Mouse (Mus musculus) liver, embryonic 15.5 days (tissue): ENCODE results near the gene Itpkb. TPM values are rescaled to one million over a fixed set of nuclear protein-coding genes. Genes with fewer than 3 reads are reported as not detected.
A peak's percentile ranks its signal among the peaks of the same experiment; 100 is the strongest.

ENCODE experiments used
- ATAC-seq: fragments of 200-750 bp; cut with Nextera tagmentation; 2 replicates; pipeline ENCODE4 v1.8.0; 2017; ENCODE audit warnings: moderate number of reproducible peaks, mild to moderate bottlenecking, moderate library complexity; ENCODE audit not compliant: insufficient read depth
- H3K27ac ChIP-seq: fragments of 300-500 bp; sonication (generic); replicated peaks from 2 replicates; pipeline ENCODE4 v1.5.1; 2015; ENCODE audit warnings: mild to moderate bottlenecking, inconsistent platforms
- H3K27me3 ChIP-seq: fragments of 300-500 bp; sonication (generic); 2 replicates; pipeline ENCODE4 v1.6.1; 2015; ENCODE audit warnings: mild to moderate bottlenecking, inconsistent platforms
- H3K36me3 ChIP-seq: fragments of 300-500 bp; sonication (generic); replicated peaks from 2 replicates; pipeline ENCODE4 v1.6.1; 2015; ENCODE audit warnings: moderate library complexity, mild to moderate bottlenecking, inconsistent platforms
- H3K4me1 ChIP-seq: fragments of 300-500 bp; sonication (generic); replicated peaks from 2 replicates; pipeline ENCODE4 v1.6.1; 2015; ENCODE audit warnings: inconsistent platforms
- H3K4me2 ChIP-seq: fragments of 300-500 bp; sonication (generic); 2 replicates; pipeline ENCODE4 v1.6.1; 2015; ENCODE audit warnings: moderate library complexity, mild to moderate bottlenecking, inconsistent platforms
- H3K4me3 ChIP-seq: fragments of 300-500 bp; sonication (generic); replicated peaks from 2 replicates; pipeline ENCODE4 v1.5.1; 2015; ENCODE audit warnings: mild to moderate bottlenecking, inconsistent platforms
- H3K9ac ChIP-seq: fragments of 300-500 bp; sonication (generic); 2 replicates; pipeline ENCODE4 v1.6.1; 2015; ENCODE audit warnings: moderate library complexity, mild to moderate bottlenecking, inconsistent platforms
- H3K9me3 ChIP-seq: fragments of 300-500 bp; sonication (generic); replicated peaks from 2 replicates; pipeline ENCODE4 v1.6.1; 2016; ENCODE audit warnings: inconsistent platforms
- WGBS: fragments of 180-500 bp; shearing (Covaris S2); methylation state at CpG from one replicate; pipeline ENCODE4 v1.1.7; 2015; ENCODE audit warnings: mixed read lengths; ENCODE audit not compliant: insufficient replicate concordance; 5-methylcytosine and 5-hydroxymethylcytosine counted together
- polyA plus RNA-seq: library from polyadenylated mRNA; unstranded; fragments of >200 nt; fragmentation: Nextera tagmentation; extraction: Ambion mirVana; gene quantifications from 2 replicates; pipeline ENCODE4 v1.2.1, GENCODE M21; 2015

Gene Itpkb
- polyA plus RNA-seq, 1 experiment from 2014 or later: 1.3 TPM

- H3K4me2 ChIP-seq: no peak overlapping the region
- H3K4me1 ChIP-seq: peaks cover 3% of the 10 kb centered on the region; the same call in 1 of the 2 replicates
- H3K27me3 ChIP-seq: peaks cover 43% of the 10 kb centered on the region
- H3K36me3 ChIP-seq: no peaks in the 10 kb centered on the region
- 0 out of 2 replicates have a peak, but pooled peaks have one; percentile 29 for ATAC-seq
- H3K9ac ChIP-seq: no peak overlapping the region
- H3K27ac ChIP-seq: no peak overlapping the region
- H3K4me3 ChIP-seq: no peak overlapping the region
- 19% methylated on average over 7 of the region's 7 CpGs for WGBS
- H3K9me3 ChIP-seq: no peaks in the 10 kb centered on the region
Observed at GRCm38 (mm10) chr1:180433796-180434566, 103.7 kb downstream of the Itpkb start.

DNA sequence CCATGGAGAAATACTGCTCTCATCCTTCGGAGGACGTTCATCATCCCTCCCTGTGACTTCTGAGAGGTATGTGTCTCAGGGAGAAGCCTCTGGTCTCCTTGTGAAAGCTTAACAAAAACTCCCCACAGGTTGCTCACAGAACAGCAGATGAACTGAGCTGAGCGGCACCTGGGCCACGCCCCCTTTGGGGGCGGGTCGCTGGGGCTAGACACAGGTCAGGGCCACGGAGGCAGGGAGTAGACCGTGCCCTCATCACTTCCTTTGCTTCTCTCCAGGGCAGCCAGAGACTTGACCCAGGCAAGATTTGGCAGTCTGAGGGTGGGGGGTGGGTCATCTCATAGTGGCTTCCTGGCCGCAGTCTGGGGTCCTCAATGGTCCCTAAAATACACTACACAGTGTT, 104.6 kb downstream of the Itpkb start:
- no peak overlapping the region for H3K4me3 ChIP-seq
- H3K27me3 ChIP-seq: peaks cover 44% of the 10 kb centered on the region
- H3K4me2 ChIP-seq: no peak overlapping the region
- H3K27ac ChIP-seq: no peak overlapping the region
- no peak for ATAC-seq
- 11% methylated on average over 9 of the region's 9 CpGs for WGBS
- H3K36me3 ChIP-seq: no peaks in the 10 kb centered on the region
- H3K4me1 ChIP-seq: peaks cover 2% of the 10 kb centered on the region; the same call in 1 of the 2 replicates
- no peaks in the 10 kb centered on the region for H3K9me3 ChIP-seq
- H3K9ac ChIP-seq: no peak overlapping the region

DNA sequence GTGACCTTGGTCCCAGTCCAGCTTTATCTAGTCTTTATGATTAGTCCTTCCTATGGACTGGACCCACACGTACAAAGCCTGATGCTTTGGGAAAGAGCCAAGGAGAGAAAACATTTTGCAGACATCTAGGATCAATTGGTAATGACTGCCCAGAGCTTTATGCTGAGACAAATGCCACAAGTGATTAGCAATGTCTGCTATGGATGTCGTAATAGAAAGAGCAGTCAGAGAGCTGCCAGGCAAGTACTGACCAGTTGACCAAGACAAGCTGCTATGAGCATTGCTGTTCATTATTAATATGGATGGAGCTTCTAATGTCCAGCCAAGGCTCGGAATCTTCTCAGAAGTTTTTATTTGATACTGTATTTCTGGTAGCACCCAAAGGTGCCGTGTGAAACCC, 109.2 kb downstream of the Itpkb start:
- Histone ChIP-seq H3K27me3 (peaks cover 8% of the 10 kb centered on the region), H3K9me3 (no peaks in the 10 kb centered on the region), H3K36me3 (no peaks in the 10 kb centered on the region), H3K4me1 (no peaks in the 10 kb centered on the region), H3K9ac (no peak overlapping the region), H3K4me3 (no peak overlapping the region), H3K27ac (no peak overlapping the region), H3K4me2 (no peak overlapping the region)
- 54% methylated on average over 4 of the region's 4 CpGs for WGBS
- ATAC-seq: no peak

- Histone ChIP-seq H3K4me1 (no peaks in the 10 kb centered on the region), H3K27ac (no peak overlapping the region), H3K36me3 (no peaks in the 10 kb centered on the region), H3K4me2 (no peak overlapping the region), H3K27me3 (0 out of 2 replicates have a peak, but pooled peaks cover 5% of the 10 kb centered on the region), H3K9me3 (no peaks in the 10 kb centered on the region), H3K9ac (no peak overlapping the region), H3K4me3 (no peak overlapping the region)
- no peak for ATAC-seq
- 60% methylated on average over 3 of the region's 3 CpGs for WGBS
Observed at GRCm38 (mm10) chr1:180444411-180444810, 114.1 kb downstream of the Itpkb start.

GRCm38 (mm10) chr1:180449641-180450040, 119.4 kb downstream of the Itpkb start:
- H3K4me1 ChIP-seq: no peaks in the 10 kb centered on the region
- WGBS: 36% methylated on average over 2 of the region's 2 CpGs
- no peak for ATAC-seq

GRCm38 (mm10) chr1:180458274-180458673, 128.0 kb downstream of the Itpkb start:
- 31% methylated on average over 6 of the region's 6 CpGs for WGBS
- Histone ChIP-seq H3K4me1 (no peaks in the 10 kb centered on the region), H3K36me3 (no peaks in the 10 kb centered on the region), H3K9ac (no peak overlapping the region), H3K4me3 (no peak overlapping the region), H3K4me2 (no peak overlapping the region), H3K27ac (no peak overlapping the region), H3K27me3 (peaks cover 7% of the 10 kb centered on the region; the same call in 1 of the 2 replicates), H3K9me3 (no peaks in the 10 kb centered on the region)
- no peak for ATAC-seq

More at GRCm38 (mm10) chr1:180449641-180450040, 119.4 kb downstream of the Itpkb start:
- H3K9me3 ChIP-seq: no peaks in the 10 kb centered on the region
- no peak overlapping the region for H3K27ac ChIP-seq
- H3K4me2 ChIP-seq: no peak overlapping the region
- H3K27me3 ChIP-seq: no peaks in the 10 kb centered on the region
- no peak overlapping the region for H3K4me3 ChIP-seq
- no peaks in the 10 kb centered on the region for H3K36me3 ChIP-seq
- no peak overlapping the region for H3K9ac ChIP-seq

DNA sequence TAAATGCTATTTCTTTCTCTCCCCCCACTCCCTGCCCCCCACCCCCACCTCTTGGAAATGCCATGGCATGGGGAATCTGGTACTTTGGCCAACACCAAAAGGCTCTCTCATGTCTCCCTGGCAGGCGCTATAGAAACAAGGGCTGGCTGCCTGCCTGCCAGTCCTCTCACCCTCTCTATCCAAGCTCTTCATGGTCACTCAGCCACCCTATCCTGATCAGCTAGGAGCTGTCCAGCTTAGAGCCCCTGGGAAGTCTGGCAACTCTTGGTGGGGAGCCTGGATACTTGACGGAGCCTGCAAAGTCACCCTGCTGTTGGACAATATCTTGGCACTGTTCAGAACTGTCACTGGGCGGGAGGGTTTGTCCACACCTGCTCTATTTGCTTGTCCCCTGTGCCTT, 128.4 kb downstream of the Itpkb start:
- Histone ChIP-seq H3K4me1 (no peaks in the 10 kb centered on the region), H3K4me2 (no peak overlapping the region), H3K36me3 (no peaks in the 10 kb centered on the region), H3K9ac (no peak overlapping the region), H3K4me3 (no peak overlapping the region), H3K9me3 (no peaks in the 10 kb centered on the region), H3K27ac (no peak overlapping the region), H3K27me3 (peaks cover 7% of the 10 kb centered on the region; the same call in 1 of the 2 replicates)
- ATAC-seq: no peak
- WGBS: 52% methylated on average over 3 of the region's 3 CpGs

- Histone ChIP-seq H3K27ac (no peak overlapping the region), H3K4me3 (no peak overlapping the region), H3K27me3 (peaks cover 7% of the 10 kb centered on the region; the same call in 1 of the 2 replicates), H3K4me2 (no peak overlapping the region), H3K9ac (no peak overlapping the region), H3K4me1 (no peaks in the 10 kb centered on the region), H3K9me3 (no peaks in the 10 kb centered on the region), H3K36me3 (no peaks in the 10 kb centered on the region)
- no peak for ATAC-seq
- 46% methylated on average over 5 of the region's 5 CpGs for WGBS
Observed at GRCm38 (mm10) chr1:180460721-180461120, 130.4 kb downstream of the Itpkb start.

DNA sequence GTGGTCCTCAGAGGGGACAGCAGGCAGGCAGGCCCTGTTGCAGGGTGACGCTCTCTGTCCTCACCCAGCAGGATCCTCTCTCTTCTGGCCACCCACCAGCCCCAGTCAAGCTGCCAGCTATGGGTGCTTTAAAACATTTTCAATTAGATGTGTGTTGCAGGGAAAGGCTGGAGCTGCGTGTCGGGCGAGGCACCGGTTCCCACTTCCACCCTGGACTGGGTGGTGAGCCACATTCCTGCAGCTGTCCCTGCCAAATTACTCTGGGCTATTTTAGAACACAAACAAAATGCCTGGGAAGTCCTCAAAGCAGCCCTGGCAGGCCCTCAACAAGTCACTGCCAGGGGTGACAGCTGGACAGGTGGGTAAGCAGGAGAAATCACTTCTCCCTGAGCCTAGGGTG, 132.1 kb downstream of the Itpkb start:
- 79% methylated on average over 5 of the region's 5 CpGs for WGBS
- ATAC-seq: no peak
- H3K9ac ChIP-seq: no peak overlapping the region

GRCm38 (mm10) chr1:180462983-180463475, 132.7 kb downstream of the Itpkb start:
- H3K9me3 ChIP-seq: no peaks in the 10 kb centered on the region
- no peak overlapping the region for H3K9ac ChIP-seq
- H3K4me1 ChIP-seq: no peaks in the 10 kb centered on the region
- H3K27ac ChIP-seq: no peak overlapping the region
- H3K4me3 ChIP-seq: no peak overlapping the region
- no peaks in the 10 kb centered on the region for H3K36me3 ChIP-seq
- peaks cover 4% of the 10 kb centered on the region; the same call in 1 of the 2 replicates for H3K27me3 ChIP-seq
- ATAC-seq: no peak
- no peak overlapping the region for H3K4me2 ChIP-seq
- WGBS: 74% methylated on average over 5 of the region's 5 CpGs

More for the DNA sequence above, 132.1 kb downstream of the Itpkb start:
- Histone ChIP-seq H3K27ac (no peak overlapping the region), H3K4me2 (no peak overlapping the region), H3K4me3 (no peak overlapping the region), H3K4me1 (no peaks in the 10 kb centered on the region), H3K36me3 (no peaks in the 10 kb centered on the region), H3K9me3 (no peaks in the 10 kb centered on the region), H3K27me3 (peaks cover 4% of the 10 kb centered on the region; the same call in 1 of the 2 replicates)

DNA sequence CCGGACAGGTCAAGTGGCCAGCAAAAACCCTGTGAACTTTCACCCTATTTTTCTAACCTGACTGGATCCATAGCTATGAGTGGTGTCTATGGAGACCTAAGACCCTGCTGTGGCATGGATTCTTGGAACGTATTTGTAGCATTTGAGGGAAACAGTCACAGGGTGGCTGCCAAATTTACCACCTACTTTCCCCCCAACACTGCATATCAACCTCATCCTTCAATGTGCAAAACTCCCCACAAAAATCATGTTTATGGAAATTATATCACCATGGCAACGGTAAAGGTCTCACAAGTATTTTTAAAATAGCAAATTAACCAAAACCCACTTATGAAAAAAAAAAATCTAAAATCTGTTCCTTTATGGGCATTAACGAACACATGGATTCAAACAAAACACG, 134.1 kb downstream of the Itpkb start:
- Histone ChIP-seq H3K36me3 (no peaks in the 10 kb centered on the region), H3K4me2 (no peak overlapping the region), H3K9ac (no peak overlapping the region), H3K9me3 (no peaks in the 10 kb centered on the region), H3K27ac (no peak overlapping the region), H3K4me3 (no peak overlapping the region), H3K4me1 (no peaks in the 10 kb centered on the region), H3K27me3 (peaks cover 4% of the 10 kb centered on the region; the same call in 1 of the 2 replicates)
- ATAC-seq: no peak
- WGBS: 67% methylated on average over 5 of the region's 5 CpGs
